Mouse (Mus musculus) central nervous system, embryonic 18 days (tissue): ENCODE results near the gene Gas7. TPM values are rescaled to one million over a fixed set of nuclear protein-coding genes. Genes with fewer than 3 reads are reported as not detected.

Experiments
- polyA plus RNA-seq: library from polyadenylated mRNA; depleted of rRNA; stranded (reverse); fragments of >200 nt; gene quantifications from 2 replicates; pipeline ENCODE4 v1.2.3, GENCODE M21; 2012; rRNA removed

Gas7 gene
- polyA plus RNA-seq: 54.8 and 65.6 TPM in 2 replicates

GRCm38 (mm10) chr11:67454874-67455526 lies at the start of gene Gas7:
Gene Gas7, plus strand, starts transcription at chr11:67455437.

GRCm38 (mm10) chr11:67694703-67695376 lies 239.6 kb downstream of the Gas7 start, which contains the start of gene Rcvrn:
Gene Rcvrn, plus strand, starts transcription at chr11:67695326.

Other genes with a start within 250 kb of the Gas7 start
- gene Myh4, start 217.4 kb upstream of the Gas7 start, polyA plus RNA-seq: 0.04 and 0.05 TPM in 2 replicates
- gene Myh8, start 178.3 kb upstream of the Gas7 start, polyA plus RNA-seq: 0.27 and 17.8 TPM in 2 replicates
- gene Myh13, start 133.8 kb upstream of the Gas7 start, polyA plus RNA-seq: 0.03 and 0.13 TPM in 2 replicates
- 0.87 and 0.94 TPM in 2 replicates for gene Rcvrn, start 239.9 kb downstream of the Gas7 start, polyA plus RNA-seq